Mouse (Mus musculus): ENCODE measurements at regions not wholly inside any gene's neighbourhood (a gene's known extent, or its start where the extent isn't known, plus 50 kb on each side); places are given as distances from the start of the nearest gene placed in this dataset.

GRCm38 (mm10) chr4:34226089-34226840, 176.3 kb upstream of the Spaca1 start:
- DNase-seq (ENCODE audit: low spot score in 2 of 2): no peak

DNA sequence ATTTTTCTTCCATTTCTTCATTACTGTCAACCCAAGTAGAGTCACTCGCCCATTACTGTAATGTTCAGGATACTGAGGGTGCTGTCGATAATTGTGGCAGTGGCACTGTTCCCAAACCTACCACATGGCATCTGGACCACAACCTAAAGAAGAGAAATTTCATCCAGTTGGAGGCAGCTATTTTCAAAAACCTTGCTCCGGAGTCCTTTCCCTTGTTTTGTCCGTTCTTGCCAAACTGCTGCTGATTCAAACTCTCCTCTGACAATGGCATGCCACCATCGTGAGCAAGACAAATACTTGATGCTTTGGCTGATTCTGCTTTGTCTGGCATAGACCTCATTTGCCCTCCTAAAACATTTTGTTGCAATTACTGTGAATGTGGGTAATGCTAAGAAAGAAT, 176.9 kb upstream of the Spaca1 start:
- DNase-seq (ENCODE audit: low spot score in 2 of 2): no peak

DNA sequence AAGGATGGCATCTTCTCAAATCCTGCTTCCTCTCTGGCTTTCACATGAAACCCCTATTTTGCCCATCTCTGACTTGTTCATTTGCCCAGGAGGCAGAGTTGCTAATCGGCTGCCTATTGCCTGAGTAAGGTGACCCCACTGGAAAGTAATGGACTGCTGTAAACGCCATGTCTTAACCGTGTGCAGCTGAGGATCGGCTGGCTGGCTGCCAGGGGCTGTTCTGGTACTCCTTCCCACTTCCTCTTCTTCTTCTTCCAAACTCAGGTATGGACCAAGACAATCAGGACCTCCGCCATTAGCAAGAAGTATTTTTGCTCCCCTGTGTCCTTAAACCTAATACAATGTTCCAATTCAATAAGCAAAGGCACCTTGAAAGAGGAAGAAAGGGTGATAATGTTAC, 177.6 kb upstream of the Spaca1 start:
- no peak for DNase-seq (ENCODE audit: low spot score in 2 of 2)

DNA sequence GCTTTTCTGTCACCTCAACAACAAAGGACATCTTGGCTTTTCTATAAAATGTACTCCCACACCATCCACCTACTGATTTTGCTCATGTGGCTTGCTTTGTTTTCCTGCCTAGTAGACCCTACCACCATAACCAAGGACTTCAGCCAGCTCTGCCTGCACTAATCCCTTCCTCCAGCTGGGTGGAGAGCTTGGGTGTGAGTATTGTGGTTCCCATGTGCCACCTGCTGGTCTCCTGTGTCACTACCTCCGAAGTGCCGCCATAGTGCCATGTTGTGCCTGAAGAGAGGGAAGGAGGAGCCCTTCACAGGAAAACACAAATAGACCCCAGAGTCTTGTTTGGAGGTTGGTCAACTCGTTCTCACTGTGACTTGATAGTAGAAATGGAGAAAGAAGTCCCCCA, 181.3 kb upstream of the Spaca1 start:
- DNase-seq (ENCODE audit: low spot score in 2 of 2): peak in 1 of 2 experiments; percentile 43

- DNase-seq (ENCODE audit: low spot score in 2 of 2): no peak
These were observed 184.2 kb upstream of the Spaca1 start for GRCm38 (mm10) chr4:34234204-34234603.

DNA sequence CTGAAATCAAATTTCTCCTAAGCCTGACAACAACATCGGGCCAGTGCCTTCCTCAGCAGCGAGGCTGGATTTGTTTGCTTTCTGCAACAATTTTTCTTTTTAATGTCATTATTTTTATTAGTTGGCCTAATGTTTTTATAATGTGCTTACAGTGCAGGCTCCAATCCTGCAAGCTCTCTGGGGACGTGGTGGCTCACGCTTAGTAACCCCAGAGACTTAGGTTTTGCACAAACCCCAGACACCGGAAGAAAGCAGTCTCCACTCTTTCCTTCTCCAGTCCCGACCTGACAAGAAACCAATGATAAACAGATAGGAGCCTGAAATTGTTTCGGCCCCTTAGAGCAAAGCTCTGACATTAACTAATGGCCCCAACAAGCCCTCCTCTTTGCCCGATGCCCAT, 184.7 kb upstream of the Spaca1 start:
- no peak for DNase-seq (ENCODE audit: low spot score in 2 of 2)

DNA sequence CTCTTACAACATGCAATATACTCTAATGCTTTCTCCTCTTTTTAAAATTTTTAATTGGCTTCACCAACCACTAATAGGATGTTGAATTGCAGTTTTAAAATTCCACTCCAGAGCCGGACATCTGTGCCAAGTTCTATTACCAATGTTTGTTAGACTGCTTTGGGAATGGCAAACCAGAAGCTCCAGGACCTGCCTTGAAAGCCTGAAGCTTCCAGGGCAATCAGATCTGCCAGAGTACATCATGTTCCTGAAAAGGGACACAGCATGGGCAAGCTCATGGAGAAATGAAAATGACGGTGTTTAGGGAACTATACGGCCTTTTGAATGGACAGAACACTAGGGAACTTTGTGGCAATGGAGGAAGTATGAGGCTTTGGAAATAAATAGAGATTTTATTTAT, 187.8 kb upstream of the Spaca1 start:
- DNase-seq (ENCODE audit: low spot score in 2 of 2): no peak

- no peak for DNase-seq (ENCODE audit: low spot score in 2 of 2)
These were observed 189.6 kb upstream of the Spaca1 start for GRCm38 (mm10) chr4:34239624-34240023.

GRCm38 (mm10) chr4:34241060-34241571, 191.1 kb upstream of the Spaca1 start:
- DNase-seq (ENCODE audit: low spot score in 2 of 2): no peak

DNA sequence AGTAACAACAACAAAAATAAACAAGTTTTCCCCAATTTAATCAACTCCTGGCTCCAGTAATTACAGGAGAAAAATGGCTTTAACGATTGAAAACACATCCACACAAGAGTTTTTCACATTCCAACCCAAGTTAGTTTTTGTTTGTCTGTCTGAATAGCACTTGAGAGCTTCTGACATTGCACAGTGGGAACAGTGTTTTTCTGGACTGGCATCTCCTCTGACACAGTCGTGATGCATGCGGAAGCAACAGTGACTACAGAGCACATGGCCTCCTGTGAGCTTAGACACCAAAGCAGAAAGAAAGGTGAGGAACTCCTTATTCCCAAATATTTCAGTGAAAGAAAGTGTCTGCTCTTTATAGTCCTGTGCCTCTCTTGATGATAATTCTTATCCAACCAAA, 191.7 kb upstream of the Spaca1 start:
- no peak for DNase-seq (ENCODE audit: low spot score in 2 of 2)

DNA sequence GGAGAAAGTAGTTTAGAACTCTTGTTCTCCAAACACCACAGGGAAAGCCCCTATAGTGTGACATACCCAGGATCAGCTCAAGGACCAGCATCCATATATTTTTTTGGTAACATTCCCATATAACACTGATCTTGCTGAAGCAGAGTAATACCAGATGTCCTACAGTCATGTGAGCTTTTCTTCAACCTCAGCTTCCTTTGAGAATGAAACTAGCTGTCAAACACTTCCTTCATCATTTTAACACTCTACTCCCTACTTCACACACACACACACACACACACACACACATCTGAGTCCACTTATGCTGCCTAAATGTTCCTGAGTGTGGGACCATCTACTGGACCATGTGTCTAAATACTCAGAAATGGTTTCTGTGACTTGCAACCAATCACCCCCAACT, 209.5 kb upstream of the Spaca1 start:
- DNase-seq (ENCODE audit: low spot score in 2 of 2): no peak

- DNase-seq (ENCODE audit: low spot score in 2 of 2): no peak
These were observed 210.5 kb upstream of the Spaca1 start for GRCm38 (mm10) chr4:34260468-34260867.

DNA sequence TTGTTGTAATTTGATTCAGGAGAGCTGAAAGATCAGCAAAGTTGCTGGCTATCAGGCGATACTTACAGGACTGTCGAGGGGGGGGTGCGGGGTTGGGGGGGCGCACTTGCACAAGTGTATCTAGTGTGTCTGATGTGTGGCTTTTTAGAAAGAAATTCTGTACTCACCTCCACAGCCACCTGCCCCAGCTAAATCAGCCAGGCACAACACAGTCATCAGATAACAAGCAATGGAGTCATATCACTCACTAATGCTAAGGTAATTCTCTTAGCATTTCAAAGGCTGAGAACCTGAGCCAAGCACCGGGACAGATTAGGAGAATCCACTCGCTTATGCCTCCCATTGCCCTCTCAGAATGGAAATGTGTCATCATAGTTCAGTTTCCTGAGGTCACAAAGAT, 211.8 kb upstream of the Spaca1 start:
- no peak for DNase-seq (ENCODE audit: low spot score in 2 of 2)

DNA sequence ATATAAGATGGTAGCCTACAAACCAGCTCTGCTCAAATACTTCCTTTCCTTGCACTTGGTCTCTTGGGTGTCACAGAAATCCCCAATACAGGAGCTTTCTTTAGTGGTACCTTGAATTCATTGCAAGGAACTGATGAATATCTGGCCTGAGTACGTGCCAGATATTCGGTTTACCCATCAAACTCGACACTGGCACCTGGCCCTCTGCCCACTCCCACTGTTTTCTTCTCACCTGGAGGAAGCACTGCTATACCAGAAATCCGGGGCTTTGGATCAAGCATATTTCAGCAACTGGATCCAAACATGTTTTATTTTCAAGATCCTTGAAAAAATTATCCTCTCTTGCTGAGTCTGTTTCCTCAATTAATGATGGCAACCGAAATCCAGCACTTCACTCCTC, 214.4 kb upstream of the Spaca1 start:
- no peak for DNase-seq (ENCODE audit: low spot score in 2 of 2)

DNA sequence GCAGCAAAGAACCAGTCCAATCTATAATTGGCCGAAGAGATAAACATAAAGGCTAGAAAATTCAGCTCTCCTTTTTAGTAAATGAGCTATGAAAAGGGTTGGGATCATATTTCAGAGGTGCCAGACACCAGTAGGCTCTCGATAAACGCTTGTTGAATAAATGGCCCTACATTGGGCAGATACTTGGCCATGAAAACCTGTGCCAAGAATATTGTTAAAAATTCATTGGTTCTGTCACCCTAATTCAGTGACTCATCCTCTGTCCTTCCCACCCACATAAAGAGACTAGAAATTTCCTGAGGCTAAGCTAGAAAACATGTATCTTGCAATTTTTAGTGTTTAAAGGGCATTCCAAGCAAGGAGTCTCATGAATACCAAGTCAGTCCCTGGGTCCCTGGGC, 224.3 kb upstream of the Spaca1 start:
- no peak for DNase-seq (ENCODE audit: low spot score in 2 of 2)

DNA sequence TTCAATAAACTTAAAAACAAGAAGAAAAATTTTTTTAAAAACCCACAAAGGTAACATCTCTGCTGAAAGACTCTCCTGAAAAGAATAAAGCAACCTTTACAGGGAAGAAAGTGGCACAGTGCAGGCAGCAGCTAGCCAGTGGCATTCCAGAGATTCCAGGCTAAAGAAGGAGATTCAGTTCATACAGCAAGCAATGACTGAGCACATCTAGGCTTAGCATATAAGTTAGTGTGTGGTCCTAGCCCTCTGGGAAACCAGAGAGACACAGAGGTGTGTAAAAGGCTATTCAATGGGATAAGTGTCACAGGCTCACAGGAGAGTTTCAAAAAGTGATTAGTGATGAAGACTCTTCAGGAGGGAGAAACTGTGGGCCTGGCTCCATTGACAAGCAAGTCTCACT, 225.4 kb upstream of the Spaca1 start:
- no peak for DNase-seq (ENCODE audit: low spot score in 2 of 2)

DNA sequence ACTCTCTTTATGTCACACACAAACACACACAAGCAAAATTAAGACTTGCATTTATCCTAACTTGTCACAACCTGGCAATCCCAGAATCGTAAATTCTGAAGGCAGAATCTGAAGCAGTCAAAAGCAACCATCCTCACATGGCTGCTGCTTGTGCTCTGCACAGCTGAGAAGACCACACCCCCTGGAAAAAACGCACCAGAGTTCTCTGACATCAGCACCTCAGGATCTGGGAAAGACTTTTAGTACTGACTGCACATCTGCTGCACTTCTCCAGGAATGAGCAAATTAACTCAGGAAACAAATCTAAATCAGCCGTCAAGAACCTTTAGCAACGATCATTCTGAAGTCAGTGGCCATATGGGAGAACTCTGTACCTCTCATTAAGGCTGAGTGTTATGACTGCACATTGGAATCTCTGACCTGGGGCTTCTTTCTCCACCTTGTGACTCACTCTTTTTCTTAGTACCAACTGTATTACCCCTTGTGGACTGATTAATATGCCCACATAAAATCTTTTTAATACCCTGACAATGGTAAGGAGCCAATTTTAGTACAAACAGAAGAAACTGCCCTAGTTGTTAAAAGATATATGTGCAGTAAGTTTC, 248.1 kb upstream of the Akirin2 start:
- DNase-seq (ENCODE audit: low spot score in 2 of 2): no peak

GRCm38 (mm10) chr4:34308921-34309563, 241.7 kb upstream of the Akirin2 start:
- DNase-seq (ENCODE audit: low spot score in 2 of 2): no peak

GRCm38 (mm10) chr4:34310061-34310642, 240.6 kb upstream of the Akirin2 start:
- DNase-seq (ENCODE audit: low spot score in 2 of 2): no peak

GRCm38 (mm10) chr4:34315848-34316247, 234.9 kb upstream of the Akirin2 start:
- DNase-seq (ENCODE audit: low spot score in 2 of 2): no peak

GRCm38 (mm10) chr4:34322841-34323240, 227.9 kb upstream of the Akirin2 start:
- no peak for DNase-seq (ENCODE audit: low spot score in 2 of 2)

- DNase-seq (ENCODE audit: low spot score in 2 of 2): no peak
These were observed 222.5 kb upstream of the Akirin2 start for GRCm38 (mm10) chr4:34328151-34328785.
